Mouse (Mus musculus): ENCODE data around the gene Bhlha9.

Gene Bhlha9

DNA sequence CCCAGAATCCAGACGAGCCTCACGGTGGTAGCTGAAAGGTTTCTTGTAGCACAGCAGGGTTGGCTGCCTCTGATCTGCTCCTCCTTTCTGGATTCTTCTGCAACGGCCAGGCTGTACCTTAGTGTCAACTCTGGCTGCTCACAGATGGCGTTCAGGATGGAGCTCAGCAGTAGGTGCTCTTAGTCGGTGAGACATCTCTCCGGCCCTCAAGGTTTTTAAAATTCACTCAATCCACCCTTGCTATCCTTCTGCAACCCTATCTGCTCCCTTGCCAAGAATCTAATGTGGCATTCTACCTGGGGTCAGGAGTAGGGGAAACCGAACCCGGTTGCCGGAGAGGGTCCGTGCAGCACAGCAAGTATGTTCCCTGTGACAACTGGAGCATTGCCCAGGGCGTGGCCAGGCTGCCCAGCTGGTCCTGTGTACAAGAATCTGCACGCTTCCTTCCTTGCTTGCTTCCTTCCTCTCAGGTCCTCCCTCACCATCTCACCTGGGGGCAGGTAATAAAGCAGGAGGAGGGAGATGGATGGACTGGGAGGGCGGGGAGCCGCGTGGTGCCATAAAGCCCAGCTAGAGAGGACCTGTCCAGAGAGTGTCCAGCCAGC lies at the start of gene Bhlha9:
Bhlha9 (plus strand) TSS at position 600 of the 605 bp plus-strand sequence.
- no peak for DNase-seq (ENCODE audit: low read depth)

DNA sequence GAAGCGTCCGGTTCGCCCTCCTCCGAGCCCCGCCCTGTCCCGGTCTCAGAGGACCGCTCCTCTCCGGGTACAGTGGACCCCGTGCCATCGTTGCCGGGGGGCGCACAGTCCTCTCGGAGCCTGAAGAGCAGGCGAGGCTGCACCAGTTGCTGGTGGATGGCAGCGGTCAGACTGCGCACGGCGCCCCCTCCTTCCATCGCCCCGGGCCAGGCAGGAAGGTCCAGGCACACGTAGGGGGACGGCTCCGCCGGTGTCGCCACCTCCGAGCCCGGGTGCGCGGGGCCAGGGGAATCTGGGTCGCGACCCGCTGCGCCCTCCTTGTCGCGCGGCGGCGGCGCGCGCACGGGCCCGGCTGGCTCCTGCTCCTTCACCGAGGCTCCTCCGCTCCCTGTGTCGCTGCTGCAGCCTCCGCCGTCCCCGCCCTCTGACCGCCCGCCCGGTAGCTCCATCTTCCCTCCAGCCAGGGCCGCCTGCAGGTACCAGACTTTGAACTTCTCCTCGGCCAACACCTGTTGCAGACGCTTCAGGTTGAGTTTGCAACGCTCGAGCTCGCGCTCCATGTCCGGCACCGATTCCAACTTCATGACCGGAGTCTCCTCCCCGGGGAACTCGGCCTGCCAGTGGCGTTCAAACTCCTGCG lies 49.6 kb upstream of the Bhlha9 start:
- no peak for DNase-seq (ENCODE audit: low read depth)

DNA sequence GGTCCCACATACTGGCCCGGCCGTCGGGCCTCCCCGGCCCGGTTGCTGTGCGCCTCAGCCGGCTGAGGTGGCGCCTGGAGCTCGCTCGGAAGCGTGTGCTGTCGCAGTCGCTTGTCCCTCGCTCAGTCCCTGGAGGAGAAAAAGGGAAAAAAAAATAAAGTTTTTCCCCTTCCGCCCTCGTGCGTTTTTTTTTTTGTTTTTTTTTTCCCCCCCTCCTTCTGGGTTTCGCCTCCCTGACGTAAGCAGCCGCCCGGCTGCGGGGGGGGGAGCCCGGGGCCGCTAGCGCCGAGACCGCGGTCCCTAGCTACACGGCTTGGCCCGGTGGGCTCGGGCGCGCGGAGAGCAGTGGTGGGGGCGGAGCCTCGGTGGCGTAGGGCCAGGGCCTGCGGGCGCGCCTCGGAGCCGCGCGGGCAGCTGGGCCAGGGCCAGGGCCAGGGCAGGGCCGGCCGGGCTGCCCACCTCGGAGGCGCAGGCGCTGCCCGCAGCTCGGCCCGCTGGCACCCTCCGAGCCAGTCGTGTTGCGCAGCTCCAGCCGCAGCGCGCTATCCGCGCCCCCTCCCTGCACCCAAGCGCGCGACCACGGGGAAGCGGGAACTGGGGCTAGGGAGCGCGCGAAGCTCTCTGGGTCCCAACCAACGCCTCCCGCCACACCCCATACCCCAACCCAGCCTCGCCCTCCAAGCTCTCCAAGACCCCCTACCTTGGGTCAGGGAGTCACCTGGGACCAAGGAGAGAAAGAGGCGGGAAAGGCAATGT lies 48.9 kb upstream of the Bhlha9 start:
- DNase-seq (ENCODE audit: low read depth): no peak

- DNase-seq (ENCODE audit: low read depth): no peak
Measured at GRCm38 (mm10) chr11:76624071-76624470, 48.2 kb upstream of the Bhlha9 start.

DNA sequence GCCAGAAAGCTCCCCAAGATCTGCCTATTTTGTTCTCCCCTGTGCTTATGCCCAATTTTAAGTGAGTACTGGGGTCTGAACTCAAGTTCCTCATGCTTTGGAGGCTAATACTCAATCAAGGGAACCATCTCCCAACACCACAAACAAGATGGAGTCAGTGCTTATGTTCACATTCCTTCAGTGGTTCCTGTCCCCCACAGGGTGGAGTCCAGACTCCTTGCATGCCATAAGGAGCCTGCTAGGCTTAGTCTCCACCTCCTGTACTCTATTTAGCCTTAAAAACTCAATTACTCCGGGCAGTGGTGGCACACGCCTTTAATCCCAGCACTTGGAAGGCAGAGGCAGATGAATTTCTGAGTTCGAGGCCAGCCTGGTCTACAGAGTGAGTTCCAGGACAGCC lies 47.4 kb upstream of the Bhlha9 start:
- DNase-seq (ENCODE audit: low read depth): no peak

DNA sequence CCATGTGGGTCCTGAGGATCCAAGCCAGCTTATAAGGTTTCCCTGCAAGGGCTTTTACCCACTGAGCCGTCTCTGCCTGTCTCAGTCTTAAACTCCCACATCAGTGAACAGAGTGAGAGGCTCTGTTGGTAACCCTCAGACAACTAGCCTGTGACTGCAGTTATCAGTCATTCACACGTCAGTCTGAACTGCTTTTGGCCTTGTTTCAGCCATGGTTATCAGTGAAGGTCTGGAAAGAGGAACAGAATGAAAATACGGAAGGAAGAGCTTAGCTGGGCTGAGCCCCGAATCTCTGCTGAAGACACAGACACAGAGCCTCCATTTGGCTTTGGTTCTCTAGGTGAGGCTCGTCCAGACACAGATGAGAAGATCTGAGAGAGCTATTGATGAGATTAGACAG lies 43.7 kb upstream of the Bhlha9 start:
- DNase-seq (ENCODE audit: low read depth): no peak

GRCm38 (mm10) chr11:76630023-76630422 lies 42.2 kb upstream of the Bhlha9 start:
- no peak for DNase-seq (ENCODE audit: low read depth)

- DNase-seq (ENCODE audit: low read depth): no peak
Measured at GRCm38 (mm10) chr11:76630487-76630886, 41.8 kb upstream of the Bhlha9 start.

GRCm38 (mm10) chr11:76639269-76639985 lies 32.8 kb upstream of the Bhlha9 start:
- no peak for DNase-seq (ENCODE audit: low read depth)

GRCm38 (mm10) chr11:76640231-76640630 lies 32.0 kb upstream of the Bhlha9 start:
- DNase-seq (ENCODE audit: low read depth): no peak

GRCm38 (mm10) chr11:76644257-76644656 lies 28.0 kb upstream of the Bhlha9 start:
- no peak for DNase-seq (ENCODE audit: low read depth)

- no peak for DNase-seq (ENCODE audit: low read depth)
Measured at GRCm38 (mm10) chr11:76645036-76645435, 27.2 kb upstream of the Bhlha9 start.

GRCm38 (mm10) chr11:76645955-76646354 lies 26.3 kb upstream of the Bhlha9 start:
- DNase-seq (ENCODE audit: low read depth): peak; percentile 89

DNA sequence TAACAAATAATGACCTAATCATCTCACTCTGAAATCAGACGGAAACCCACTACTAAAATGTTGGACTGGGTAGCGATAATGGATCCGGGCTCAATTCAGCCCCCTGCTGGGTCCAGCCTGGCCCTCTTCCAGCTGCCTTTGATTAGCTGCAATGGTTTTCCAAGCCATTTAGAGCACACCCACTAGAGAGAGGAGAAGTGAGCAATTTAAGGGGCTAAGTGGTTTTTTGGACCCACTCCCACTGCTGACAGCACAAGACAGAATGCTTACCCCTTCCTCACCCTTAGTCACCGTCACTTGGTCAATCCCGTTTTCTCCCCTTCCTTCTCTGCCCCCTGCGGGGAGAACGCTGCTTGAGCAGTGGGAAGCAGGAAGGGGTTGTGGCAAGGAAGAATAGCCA lies 25.2 kb upstream of the Bhlha9 start:
- DNase-seq (ENCODE audit: low read depth): no peak

DNA sequence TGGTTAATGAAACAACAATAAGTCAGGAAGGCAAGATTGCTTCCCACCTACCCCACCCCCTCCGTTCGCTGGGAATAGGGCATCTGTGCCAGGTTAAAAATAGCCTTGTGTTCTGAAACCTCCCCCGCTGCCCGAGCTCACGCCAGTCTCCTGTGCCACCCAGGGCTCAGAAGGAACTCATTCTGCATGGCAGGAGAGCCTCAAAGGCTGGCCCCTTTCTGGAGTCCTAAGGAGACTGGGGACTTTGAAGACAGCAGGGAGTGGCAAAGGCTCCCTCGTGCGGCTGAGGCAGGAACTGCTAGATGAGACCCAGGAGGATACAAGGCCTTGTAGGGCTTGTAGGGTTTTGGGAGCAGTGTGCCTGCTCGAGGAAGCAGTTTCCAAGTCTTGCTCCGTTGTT lies 24.8 kb upstream of the Bhlha9 start:
- peak; percentile 86 for DNase-seq (ENCODE audit: low read depth)

- no peak for DNase-seq (ENCODE audit: low read depth)
Measured at GRCm38 (mm10) chr11:76650862-76651560, 21.3 kb upstream of the Bhlha9 start.

DNA sequence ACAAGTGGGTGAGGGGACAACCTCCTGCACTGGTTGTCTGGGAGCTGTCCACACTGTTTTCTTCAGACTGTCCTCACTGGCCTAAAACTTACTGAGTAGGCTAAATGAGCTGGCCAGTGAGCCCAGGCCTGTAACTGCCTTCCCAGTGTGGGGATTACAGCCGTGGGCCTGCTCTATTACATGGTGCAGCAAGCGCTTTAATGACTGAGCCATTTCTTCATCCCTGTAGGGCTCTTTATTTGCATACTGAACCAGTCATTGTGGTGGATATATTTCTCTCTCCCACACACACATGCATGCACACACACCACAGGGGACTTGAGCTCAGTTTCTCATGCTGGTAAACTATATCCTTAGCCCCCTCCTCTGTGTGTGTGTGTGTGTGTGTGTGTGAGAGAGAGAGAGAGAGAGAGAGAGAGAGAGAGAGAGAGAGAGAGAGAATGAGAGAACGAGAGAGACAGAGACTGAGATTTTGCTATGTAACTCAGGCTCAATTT lies 19.4 kb upstream of the Bhlha9 start:
- DNase-seq (ENCODE audit: low read depth): no peak

DNA sequence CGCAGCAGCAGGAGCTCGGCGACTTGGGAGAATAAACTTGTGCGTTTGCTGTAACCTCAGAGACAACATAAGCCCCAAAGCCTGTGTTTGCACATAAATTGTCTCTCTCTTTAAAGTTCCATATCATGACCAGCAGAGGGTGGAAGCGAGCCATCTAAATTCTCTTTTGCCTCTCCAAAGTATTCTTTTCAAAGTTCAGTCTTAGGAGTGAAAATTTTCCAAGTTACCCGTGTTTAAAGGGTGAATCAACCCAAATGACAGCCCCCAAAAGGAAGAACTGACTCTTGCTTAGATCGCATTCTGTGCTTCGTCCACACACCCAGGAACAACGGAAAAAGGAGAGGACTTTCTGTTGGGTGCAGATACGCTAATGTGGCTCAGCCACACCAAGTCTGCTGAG lies 17.2 kb upstream of the Bhlha9 start:
- DNase-seq (ENCODE audit: low read depth): peak; percentile 42

GRCm38 (mm10) chr11:76657450-76657970 lies 14.8 kb upstream of the Bhlha9 start:
- DNase-seq (ENCODE audit: low read depth): no peak

- DNase-seq (ENCODE audit: low read depth): no peak
Measured at GRCm38 (mm10) chr11:76659138-76659930, 12.9 kb upstream of the Bhlha9 start.
